Comparison of ENCODE assay signal across 8 mouse cellular contexts in genomic region chr11:69900471-69901405, GRCm38 (mm10). TPM values are rescaled to one million over a fixed set of nuclear protein-coding genes. Genes with fewer than 3 reads are reported as not detected.
DNase-seq lines count a peak whose midpoint lies in the region; ATAC-seq and TF ChIP-seq lines count a peak whose summit lies in the region.

Gene 2810408A11Rik, minus strand, starts transcription at chr11:69900987.
Gene Neurl4, plus strand, starts transcription at chr11:69901072.

- no peaks in the 10 kb centered on the region for H3K9me3 ChIP-seq in lung, embryonic 16.5 days (ENCODE audit: control insufficient read depth, low read length)

- peak; percentile 89 to 92 for ATAC-seq in hematopoietic stem cell, adult 5-6 weeks (replicated peaks in 1 of 2; ENCODE audit: insufficient read depth in 1 of 2, low FRiP score in 2 of 2, low TSS enrichment in 1 of 2, low read depth in 1 of 2, poor library complexity in 2 of 2, severe bottlenecking in 2 of 2)
- ATAC-seq in lung, embryonic 16.5 days (ENCODE audit: low read depth): peak; percentile 95

- no peaks in the 10 kb centered on the region for H3K27me3 ChIP-seq in cerebellum, adult 2 months (ENCODE audit: control insufficient read depth, insufficient read depth, low read length)
- no peaks in the 10 kb centered on the region for H3K27me3 ChIP-seq in lung, embryonic 16.5 days (ENCODE audit: control insufficient read depth, insufficient read depth, low read depth, low read length)

- TF ChIP-seq POLR2A in cerebellum, adult 2 months (IDR thresholded peaks at IDR 0.05; ENCODE audit: borderline replicate concordance, insufficient read depth, low read length): peak; percentile 75; the same call in 1 of the 2 replicates

- 0 out of 2 replicates have a peak, but pooled peaks cover 6% of the 10 kb centered on the region for H3K4me1 ChIP-seq in cerebellum, adult 2 months (ENCODE audit: control insufficient read depth, insufficient read depth, low read length)
- peaks cover 19% of the 10 kb centered on the region for H3K4me1 ChIP-seq in lung, embryonic 16.5 days (replicated peaks; ENCODE audit: control insufficient read depth, insufficient read depth, low read length)

- DNase-seq in MEL-GATA-1-ER (ENCODE audit: extremely low read depth, low read depth): peak; percentile 94
- DNase-seq in cerebellum, adult 2 months: peak; percentile 90 to 95
- DNase-seq in forelimb bud, embryonic 11.5 days (ENCODE audit: low read depth, low spot score): peak; percentile 97
- peak; percentile 84 for DNase-seq in layer of hippocampus, adult 9-10 months (ENCODE audit: low spot score)
- DNase-seq in ovary, postnatal 10 days (ENCODE audit: low spot score): peak; percentile 69
- DNase-seq in thymus, postnatal 10 days (ENCODE audit: low spot score in 2 of 2): peak; percentile 90 to 94

- peaks cover 13% of the 10 kb centered on the region for H3K36me3 ChIP-seq in lung, embryonic 16.5 days (ENCODE audit: control insufficient read depth, insufficient read depth, low read length)

- TF ChIP-seq CTCF in cerebellum, adult 2 months (IDR thresholded peaks at IDR 0.05; ENCODE audit: borderline replicate concordance, insufficient read depth, low read depth, low read length): no peak

- peak within 1 kb of the TSS; percentile 65 for H3K27ac ChIP-seq in cerebellum, adult 2 months (ENCODE audit: insufficient read depth, low read length)
- peak within 1 kb of the TSS; percentile 99 for H3K27ac ChIP-seq in lung, embryonic 16.5 days (ENCODE audit: low read length)

- WGBS in cerebellum, adult 2 months: under 1% methylated on average over 38 of the region's 38 CpGs
- WGBS in lung, embryonic 16.5 days: 0% methylated on average over 38 of the region's 38 CpGs

- H3K4me3 ChIP-seq in cerebellum, adult 2 months (replicated peaks; ENCODE audit: insufficient read depth, low read depth, low read length): peak within 1 kb of the TSS; percentile 72
- peak within 1 kb of the TSS; percentile 81 for H3K4me3 ChIP-seq in lung, embryonic 16.5 days (ENCODE audit: low read length)

- H3K9ac ChIP-seq in lung, embryonic 16.5 days (ENCODE audit: low read length): peak within 1 kb of the TSS; percentile 95

- peak within 1 kb of the TSS; percentile 99 for H3K4me2 ChIP-seq in lung, embryonic 16.5 days (ENCODE audit: low read depth, low read length)

RNA-seq across cellular contexts. Expression of gene 2810408A11Rik, which starts in this region (rescaled TPM):
- polyA plus RNA-seq in cerebellum, adult 2 months (2012; rRNA removed): 0.36 and 0.43 TPM in 2 replicates
- total RNA-seq in hematopoietic stem cell, adult 5-6 weeks (2017): 12.1 and 33.3 TPM in 2 replicates
- 7.9 and 8.6 TPM in 2 replicates for polyA plus RNA-seq in lung, embryonic 16.5 days (2015; fragmentation: Nextera tagmentation; extraction: Ambion mirVana)

RNA-seq across cellular contexts. Expression of gene Neurl4, which starts in this region (rescaled TPM):
- 119 and 128 TPM in 2 replicates for polyA plus RNA-seq in cerebellum, adult 2 months (2012; rRNA removed)
- total RNA-seq in hematopoietic stem cell, adult 5-6 weeks (2017): 23.3 and 34.1 TPM in 2 replicates
- 5.7 and 6.4 TPM in 2 replicates for polyA plus RNA-seq in lung, embryonic 16.5 days (2015; fragmentation: Nextera tagmentation; extraction: Ambion mirVana)

Comparison
In these comparisons a context has a peak if more than half of its experiments do, and no peak if none do; other contexts are left out.
1. Peak in every context shown above with its lines: DNase-seq, ATAC-seq, H3K4me3 ChIP-seq and H3K27ac ChIP-seq.
2. RNA of gene Neurl4 (polyA plus RNA-seq): 119 to 128 TPM in cerebellum, adult 2 months; 5.7 to 6.4 TPM in lung, embryonic 16.5 days; every median in the first group is over 10 times any median in the second.